Mouse (Mus musculus) neural tube, embryonic 13.5 days (tissue): Measurements from ENCODE around the gene Usp50. TPM values are rescaled to one million over a fixed set of nuclear protein-coding genes. Genes with fewer than 3 reads are reported as not detected.
A peak's percentile ranks its signal among the peaks of the same experiment; 100 is the strongest.

Experiments
- ATAC-seq: fragments of 200-750 bp; cut with Nextera tagmentation; 2 replicates; pipeline ENCODE4 v1.8.0; 2017; ENCODE audit warnings: low read depth, mild to moderate bottlenecking, moderate TSS enrichment, moderate library complexity
- H3K27ac ChIP-seq: fragments of 300-500 bp; sonication (generic); replicated peaks from 2 replicates; pipeline ENCODE4 v1.5.1; 2015; ENCODE audit warnings: moderate library complexity, mild to moderate bottlenecking, inconsistent platforms
- H3K27me3 ChIP-seq: fragments of 300-500 bp; sonication (generic); 2 replicates; pipeline ENCODE4 v1.6.1; 2015; ENCODE audit warnings: mild to moderate bottlenecking, inconsistent platforms
- H3K36me3 ChIP-seq: fragments of 300-500 bp; sonication (generic); 2 replicates; pipeline ENCODE4 v1.6.1; 2015; ENCODE audit warnings: mild to moderate bottlenecking, inconsistent platforms
- H3K4me1 ChIP-seq: fragments of 300-500 bp; sonication (generic); replicated peaks from 2 replicates; pipeline ENCODE4 v1.6.1; 2015; ENCODE audit warnings: inconsistent platforms
- H3K4me2 ChIP-seq: fragments of 300-500 bp; sonication (generic); 2 replicates; pipeline ENCODE4 v1.6.1; 2015; ENCODE audit warnings: inconsistent platforms, mild to moderate bottlenecking, moderate library complexity
- H3K4me3 ChIP-seq: fragments of 300-500 bp; sonication (generic); 2 replicates; pipeline ENCODE4 v1.5.1; 2015; ENCODE audit warnings: mild to moderate bottlenecking, inconsistent platforms
- H3K9ac ChIP-seq: fragments of 300-500 bp; sonication (generic); 2 replicates; pipeline ENCODE4 v1.6.1; 2015; ENCODE audit warnings: moderate library complexity, mild to moderate bottlenecking, inconsistent platforms
- H3K9me3 ChIP-seq: fragments of 300-500 bp; sonication (generic); 2 replicates; pipeline ENCODE4 v1.6.1; 2016; ENCODE audit warnings: inconsistent platforms
- WGBS: fragments of 180-500 bp; shearing (Covaris S2); methylation state at CpG from one replicate; pipeline ENCODE4 v1.1.7; 2015; 5-methylcytosine and 5-hydroxymethylcytosine counted together
- polyA plus RNA-seq: library from polyadenylated mRNA; unstranded; fragments of >200 nt; fragmentation: Nextera tagmentation; extraction: Ambion mirVana; gene quantifications from 2 replicates; pipeline ENCODE4 v1.2.1, GENCODE M21; 2015

Gene Usp50
- polyA plus RNA-seq, 1 experiment from 2014 or later, result 2.1 TPM

GRCm38 (mm10) chr2:126675169-126676121 is 107.8 kb downstream of the Usp50 start:
- H3K4me1 ChIP-seq, result peaks cover 46% of the 10 kb centered on the region
- no peaks in the 10 kb centered on the region for H3K27me3 ChIP-seq
- peaks cover 3% of the 10 kb centered on the region; the same call in 1 of the 2 replicates for H3K9me3 ChIP-seq
- H3K9ac ChIP-seq, result peak overlapping the region; percentile 99
- peak overlapping the region; percentile 99 for H3K4me3 ChIP-seq
- under 1% methylated on average over 98 of the region's 99 CpGs for WGBS
- H3K36me3 ChIP-seq, result peaks cover 12% of the 10 kb centered on the region
- H3K4me2 ChIP-seq, result peak overlapping the region; percentile 90
- peak; percentile 94 for ATAC-seq
- peak overlapping the region; percentile 100 for H3K27ac ChIP-seq

- H3K27me3 ChIP-seq, result no peaks in the 10 kb centered on the region
- H3K9ac ChIP-seq, result peak overlapping the region; percentile 99
- 2% methylated on average over 76 of the region's 77 CpGs for WGBS
- H3K9me3 ChIP-seq, result no peaks in the 10 kb centered on the region
- ATAC-seq, result peak; percentile 54
- peak overlapping the region; percentile 99 for H3K4me3 ChIP-seq
- H3K4me1 ChIP-seq, result peaks cover 46% of the 10 kb centered on the region
- H3K27ac ChIP-seq, result peak overlapping the region; percentile 100
- H3K36me3 ChIP-seq, result peaks cover 9% of the 10 kb centered on the region; the same call in 1 of the 2 replicates
- peak overlapping the region; percentile 90 for H3K4me2 ChIP-seq
These were observed 108.7 kb downstream of the Usp50 start for GRCm38 (mm10) chr2:126674441-126675168.

GRCm38 (mm10) chr2:126673317-126674242 is 109.7 kb downstream of the Usp50 start:
- Histone ChIP-seq H3K27me3 (no peaks in the 10 kb centered on the region), H3K27ac (peak overlapping the region; percentile 100; the same call in 1 of the 2 replicates)
- no peak for ATAC-seq

GRCm38 (mm10) chr2:126668621-126669252 is 114.5 kb downstream of the Usp50 start:
- H3K27me3 ChIP-seq, result no peaks in the 10 kb centered on the region
- H3K36me3 ChIP-seq, result no peaks in the 10 kb centered on the region
- WGBS, result 92% methylated on average over 5 of the region's 5 CpGs
- H3K4me3 ChIP-seq, result no peak overlapping the region
- H3K4me2 ChIP-seq, result no peak overlapping the region
- no peak for ATAC-seq
- H3K27ac ChIP-seq, result no peak overlapping the region
- peaks cover 24% of the 10 kb centered on the region for H3K4me1 ChIP-seq
- H3K9ac ChIP-seq, result no peak overlapping the region
- no peaks in the 10 kb centered on the region for H3K9me3 ChIP-seq

More at GRCm38 (mm10) chr2:126673317-126674242, 109.7 kb downstream of the Usp50 start:
- Histone ChIP-seq H3K9ac (peak overlapping the region; percentile 99), H3K4me3 (peak overlapping the region; percentile 99), H3K9me3 (no peaks in the 10 kb centered on the region), H3K36me3 (peaks cover 5% of the 10 kb centered on the region; the same call in 1 of the 2 replicates), H3K4me2 (peak overlapping the region; percentile 90), H3K4me1 (peaks cover 46% of the 10 kb centered on the region)
- 69% methylated on average over 13 of the region's 13 CpGs for WGBS

GRCm38 (mm10) chr2:126665984-126666383 is 117.3 kb downstream of the Usp50 start:
- ATAC-seq, result no peak
- 91% methylated on average over 3 of the region's 3 CpGs for WGBS

GRCm38 (mm10) chr2:126663481-126663880 is 119.8 kb downstream of the Usp50 start:
- no peak overlapping the region for H3K27ac ChIP-seq
- no peak overlapping the region for H3K4me2 ChIP-seq
- no peaks in the 10 kb centered on the region for H3K27me3 ChIP-seq
- no peak overlapping the region for H3K9ac ChIP-seq
- H3K36me3 ChIP-seq, result no peaks in the 10 kb centered on the region
- H3K4me1 ChIP-seq, result no peaks in the 10 kb centered on the region
- WGBS, result 63% methylated on average over 4 of the region's 4 CpGs
- no peaks in the 10 kb centered on the region for H3K9me3 ChIP-seq
- no peak for ATAC-seq
- no peak overlapping the region for H3K4me3 ChIP-seq

More at GRCm38 (mm10) chr2:126665984-126666383, 117.3 kb downstream of the Usp50 start:
- no peaks in the 10 kb centered on the region for H3K4me1 ChIP-seq
- no peaks in the 10 kb centered on the region for H3K36me3 ChIP-seq
- no peak overlapping the region for H3K4me3 ChIP-seq
- no peaks in the 10 kb centered on the region for H3K9me3 ChIP-seq
- no peak overlapping the region for H3K4me2 ChIP-seq
- H3K27ac ChIP-seq, result no peak overlapping the region
- no peak overlapping the region for H3K9ac ChIP-seq
- no peaks in the 10 kb centered on the region for H3K27me3 ChIP-seq

Other genes with a start within 250 kb of the Usp50 start
- 6.0 and 7.0 TPM in 2 replicates for gene Slc27a2, start 231.1 kb downstream of the Usp50 start, polyA plus RNA-seq
- gene Hdc, start 164.2 kb downstream of the Usp50 start, polyA plus RNA-seq, result 0.15 and 0.58 TPM in 2 replicates
- gene Gabpb1, start 107.1 kb downstream of the Usp50 start, polyA plus RNA-seq, result 47.9 and 55.3 TPM in 2 replicates
- gene Usp8, start 76.1 kb downstream of the Usp50 start, polyA plus RNA-seq, result 31.5 and 35.7 TPM in 2 replicates
- gene Trpm7, start 92.8 kb upstream of the Usp50 start, polyA plus RNA-seq, result 30.0 and 36.1 TPM in 2 replicates
- gene Sppl2a, start 149.8 kb upstream of the Usp50 start, polyA plus RNA-seq, result 28.5 and 34.5 TPM in 2 replicates
- gene Ap4e1, start 225.2 kb upstream of the Usp50 start, polyA plus RNA-seq, result 10.4 and 12.3 TPM in 2 replicates